Mouse (Mus musculus): ENCODE measurements around the gene Irf3. TPM values are rescaled to one million over a fixed set of nuclear protein-coding genes. Genes with fewer than 3 reads are reported as not detected.

Irf3 gene
- total RNA-seq, 2 experiments from 2014 or later: 31.4 to 42.7 TPM

DNA sequence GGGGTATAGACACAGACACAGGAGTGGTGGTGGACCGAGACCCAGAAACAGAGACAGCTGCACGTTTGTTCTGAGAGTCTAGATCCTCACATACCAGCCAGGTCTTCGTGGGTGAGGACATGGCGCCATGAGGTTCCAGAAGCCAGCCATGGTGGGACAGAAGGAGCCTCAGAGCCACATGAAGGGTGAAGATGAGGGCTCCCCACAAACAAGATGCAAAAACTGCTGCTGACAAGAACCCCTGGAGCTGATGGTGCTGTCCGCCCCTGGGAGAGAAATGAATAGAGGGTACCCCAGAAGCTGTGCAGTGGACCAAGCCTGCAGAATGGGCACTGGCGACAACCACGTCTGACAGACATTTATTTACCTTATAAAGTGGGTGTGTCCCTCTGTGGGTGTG, 26.3 kb upstream of the Irf3 start:
- intact Hi-C loops (cut with DNase I): no loop called here
- no peak for DNase-seq (ENCODE audit: low spot score in 2 of 2)

DNA sequence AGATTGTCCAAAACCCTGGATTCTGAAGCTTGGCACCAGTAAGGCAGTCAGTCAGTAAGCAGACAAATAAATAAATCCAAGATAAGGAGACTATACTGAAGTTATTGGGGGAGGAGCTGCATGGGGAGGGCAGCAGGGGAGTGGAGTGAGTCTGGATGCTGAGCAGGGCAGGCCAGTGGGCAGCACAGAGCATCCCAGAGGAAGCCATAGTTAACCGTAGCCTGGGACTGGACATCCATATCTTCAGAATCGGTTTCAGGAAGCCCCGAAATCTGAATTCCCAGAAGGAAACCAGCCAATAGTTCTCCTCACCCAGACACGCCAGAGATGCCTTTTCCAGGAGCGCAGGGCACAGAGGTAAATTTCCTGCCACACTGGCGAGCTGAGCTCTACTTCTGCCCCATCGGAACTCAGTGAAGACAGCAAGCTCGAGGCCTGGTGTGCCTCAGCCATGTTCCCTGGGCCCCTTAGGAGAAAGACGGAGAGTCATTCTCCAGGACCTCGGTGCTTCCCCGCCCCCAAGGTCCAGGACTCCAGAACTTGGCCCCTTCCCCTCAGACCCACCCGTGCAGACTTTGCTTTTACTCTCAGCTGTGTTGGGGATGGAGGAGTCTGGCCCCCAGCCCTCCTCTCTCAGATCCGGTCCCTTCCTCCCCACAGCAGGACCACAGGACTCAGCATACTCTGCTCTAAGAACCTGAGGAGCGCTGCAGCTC, 23.9 kb upstream of the Irf3 start:
- DNase-seq (ENCODE audit: low spot score in 2 of 2): no peak
- intact Hi-C loops (cut with DNase I): no loop called here

DNA sequence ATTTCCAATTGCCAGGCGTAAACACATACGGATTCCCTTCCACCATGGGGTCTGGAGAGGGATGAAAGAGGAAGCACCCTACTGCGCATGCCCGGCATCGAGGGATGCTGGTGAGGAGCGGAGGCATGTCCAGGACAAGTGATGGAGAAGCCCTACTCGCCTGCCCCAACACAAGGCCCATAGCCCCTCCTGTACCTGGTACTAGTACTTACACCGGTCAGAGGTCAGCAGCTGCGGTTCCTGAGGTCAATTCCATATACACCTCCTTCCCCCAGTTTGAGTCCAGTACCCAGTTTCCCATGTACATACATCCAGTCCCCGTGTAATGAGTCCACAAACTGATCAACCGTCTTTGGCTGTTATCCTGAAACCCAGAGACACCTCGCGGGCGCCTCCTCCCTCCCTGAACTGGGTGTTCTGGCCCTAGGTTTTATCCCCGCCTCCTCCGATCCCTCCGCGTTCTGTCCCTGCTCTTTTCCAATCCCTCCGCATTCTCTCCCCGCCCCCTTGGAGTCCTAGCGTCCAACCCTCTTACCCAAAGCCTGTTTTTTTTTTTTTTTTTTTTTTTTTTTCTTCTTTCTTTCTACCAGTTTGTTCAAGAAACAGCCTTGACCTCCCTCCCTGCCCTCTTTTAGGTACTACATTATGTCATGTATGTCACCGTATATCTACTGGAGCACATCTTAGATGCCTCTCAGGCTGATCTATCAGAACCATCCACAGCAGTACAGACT, 22.9 kb upstream of the Irf3 start, which contains the start of gene Cpt1c:
Cpt1c (minus strand) TSS at position 469 of the 734 bp plus-strand sequence.
- DNase-seq (ENCODE audit: low spot score in 2 of 2): peak; percentile 84 to 94
- intact Hi-C loops (cut with DNase I): no loop called here

DNA sequence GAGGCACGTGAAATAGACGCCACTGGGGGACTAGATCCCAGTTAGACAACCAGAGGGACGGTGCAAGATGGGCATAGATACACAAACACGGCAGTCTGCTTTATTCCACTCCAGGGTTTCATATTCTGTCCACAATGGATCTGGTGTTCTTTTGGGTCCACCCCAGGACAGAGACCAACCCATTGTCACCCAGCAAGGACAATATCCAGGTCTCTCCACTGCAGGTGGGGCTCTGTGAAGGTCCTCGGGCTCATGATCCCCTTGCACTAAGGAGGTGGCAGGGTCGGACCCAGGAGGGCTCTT, 22.4 kb upstream of the Irf3 start:
- intact Hi-C loops (cut with DNase I): no loop called here

DNA sequence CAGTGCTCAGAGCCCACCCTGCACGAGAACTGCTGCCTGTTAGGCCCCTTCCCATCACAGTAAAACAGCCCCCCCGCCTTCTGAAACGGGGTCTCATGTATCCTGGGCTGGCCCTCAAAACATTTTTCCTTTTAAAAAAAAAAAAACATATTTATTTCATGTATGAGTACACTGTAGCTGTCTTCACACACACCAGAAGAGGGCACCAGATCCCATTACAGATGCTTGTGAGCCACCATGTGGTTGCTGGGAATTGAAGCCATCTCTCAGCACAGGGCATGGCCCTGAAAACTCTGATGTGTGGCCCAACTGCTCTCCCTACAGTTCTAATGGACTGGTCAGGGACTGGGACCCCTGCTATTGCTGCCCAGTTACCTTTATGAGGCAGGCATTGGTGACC, 19.1 kb upstream of the Irf3 start:
- intact Hi-C loops (cut with DNase I): no loop called here

More for the DNA sequence above, 22.4 kb upstream of the Irf3 start:
- peak in 1 of 2 experiments; percentile 30 for DNase-seq (ENCODE audit: low spot score in 2 of 2)

DNA sequence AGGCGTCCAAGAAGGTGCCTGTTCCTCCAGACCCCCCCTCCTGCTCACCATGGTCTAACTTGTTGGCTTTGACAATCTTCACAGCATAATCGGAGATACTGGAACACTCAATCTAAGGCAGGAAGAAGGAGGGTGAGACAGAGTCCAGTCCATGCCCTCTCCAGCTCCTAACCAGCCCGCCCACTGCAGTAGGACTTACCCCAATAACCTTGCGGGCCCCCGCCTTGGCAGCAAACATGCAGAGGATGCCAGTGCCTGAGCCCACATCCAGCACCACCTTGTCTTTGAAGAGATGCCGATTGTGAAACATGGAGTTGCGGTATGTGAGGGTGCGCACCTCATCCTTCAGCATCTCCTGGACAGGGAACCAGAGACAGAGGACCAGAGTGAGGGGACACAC, 15.9 kb upstream of the Irf3 start:
- intact Hi-C loops (cut with DNase I): no loop called here
- no peak for DNase-seq (ENCODE audit: low spot score in 2 of 2)

More for the DNA sequence above, 19.1 kb upstream of the Irf3 start:
- no peak for DNase-seq (ENCODE audit: low spot score in 2 of 2)

DNA sequence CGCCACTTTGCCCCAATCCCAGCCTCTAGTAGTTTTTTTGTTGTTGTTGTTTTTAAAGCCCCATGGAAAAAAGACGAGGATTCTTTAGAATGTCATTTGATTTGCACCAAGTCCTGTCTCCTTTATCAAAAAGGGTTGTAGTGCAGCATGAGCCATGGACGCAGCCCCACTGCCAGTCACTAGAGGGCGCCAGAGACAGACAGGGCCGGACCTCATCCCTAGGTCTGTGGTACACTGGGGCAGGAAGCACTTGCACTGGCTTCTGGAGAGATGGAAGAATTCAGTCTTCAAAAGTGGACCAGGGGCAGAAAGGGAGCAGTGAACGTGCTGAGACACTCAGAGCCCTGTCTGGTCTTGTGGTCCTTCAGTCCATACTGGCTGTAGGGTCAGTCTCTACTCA, 14.4 kb upstream of the Irf3 start:
- DNase-seq (ENCODE audit: low spot score in 2 of 2): peak; percentile 78 to 89
- intact Hi-C loops (cut with DNase I): no loop called here

DNA sequence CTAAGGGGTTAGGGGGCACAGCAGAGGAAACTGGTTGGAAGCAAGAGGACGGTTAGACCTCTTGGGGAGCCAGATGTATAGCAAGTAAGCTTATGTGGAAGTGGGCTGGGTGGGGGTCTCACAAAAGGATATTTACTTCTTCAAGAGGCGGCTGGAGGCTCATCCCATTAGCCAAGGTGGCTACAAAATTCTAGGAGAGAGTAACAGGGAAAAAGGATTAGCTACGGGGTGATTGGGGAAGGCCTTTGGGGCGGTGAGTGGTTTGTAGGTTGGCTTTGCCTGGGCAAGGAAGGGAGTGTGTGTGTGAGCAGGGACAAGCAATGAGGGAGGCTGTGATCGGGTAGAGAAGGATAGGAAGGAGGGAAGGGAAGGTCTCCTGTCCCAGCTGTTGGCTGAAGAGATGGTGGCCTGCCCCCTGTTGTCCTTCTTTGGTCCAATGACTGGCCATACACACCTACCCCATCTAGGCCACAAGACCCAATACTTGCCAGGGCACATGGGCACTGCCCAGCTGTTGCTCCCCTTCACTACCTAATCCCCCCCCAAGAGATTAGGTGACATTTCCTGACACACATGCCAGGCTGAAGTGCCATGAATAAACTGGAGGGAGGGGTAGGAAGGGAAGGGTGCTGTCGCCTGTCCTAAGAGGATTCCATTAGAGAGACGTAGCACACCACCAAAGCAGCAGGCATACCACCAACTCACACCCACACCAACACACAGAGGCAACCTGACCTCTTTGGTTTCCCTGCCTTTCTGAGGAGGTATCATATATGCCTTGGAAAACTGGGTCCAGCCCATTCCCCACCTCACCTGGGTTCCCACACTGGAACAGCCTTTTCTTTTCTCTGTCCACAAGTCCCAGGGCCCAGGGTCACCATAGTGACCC, 13.3 kb upstream of the Irf3 start:
- intact Hi-C loops (cut with DNase I): no loop called here
- DNase-seq (ENCODE audit: low spot score in 2 of 2): no peak

DNA sequence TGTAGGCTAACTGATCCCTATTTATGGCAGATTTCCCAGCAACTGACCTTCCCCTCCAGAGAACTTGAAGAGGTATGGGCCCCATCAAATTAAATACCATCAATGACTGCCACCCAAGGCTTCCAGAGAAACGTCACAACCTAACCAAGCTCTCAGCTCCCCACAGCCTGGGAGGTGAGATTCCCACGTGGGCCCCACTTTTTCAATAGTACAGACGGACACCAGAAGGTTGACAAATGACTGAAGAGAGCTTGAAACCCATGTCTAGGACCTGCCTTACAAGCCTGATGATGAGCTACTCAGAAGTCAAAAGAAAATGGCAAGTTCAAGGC, 12.6 kb upstream of the Irf3 start:
- intact Hi-C loops (cut with DNase I): no loop called here
- no peak for DNase-seq (ENCODE audit: low spot score in 2 of 2)

DNA sequence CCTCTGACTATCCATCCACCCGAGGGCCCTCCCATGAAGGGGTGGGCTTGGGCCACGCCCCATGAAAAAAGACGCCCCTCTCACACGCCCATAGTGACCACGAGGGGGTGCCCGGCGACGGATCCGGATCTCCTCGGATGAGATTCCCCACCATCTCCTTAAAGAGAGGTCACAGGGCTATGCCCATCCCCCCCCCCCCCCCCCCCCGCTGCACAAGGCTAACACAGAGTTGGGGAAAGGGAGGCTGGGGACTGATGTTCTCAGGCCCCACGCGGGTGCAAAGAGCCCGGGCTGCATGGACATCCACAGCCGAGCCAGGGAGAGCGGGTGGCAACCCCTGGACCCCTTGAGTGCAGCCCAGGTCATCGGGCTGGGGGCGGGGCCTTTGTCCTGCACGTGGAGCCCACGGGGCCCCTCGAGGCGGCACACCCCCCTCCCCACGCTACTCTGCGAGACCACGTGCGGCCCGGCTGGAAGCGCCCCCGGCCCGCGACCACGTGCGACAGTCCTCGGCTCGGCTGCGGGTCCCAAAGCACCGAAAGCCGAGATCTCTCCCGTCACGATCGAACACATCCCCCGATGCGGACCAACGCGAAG, 11.8 kb upstream of the Irf3 start:
- DNase-seq (ENCODE audit: low spot score in 2 of 2): peak; percentile 47 to 62

DNA sequence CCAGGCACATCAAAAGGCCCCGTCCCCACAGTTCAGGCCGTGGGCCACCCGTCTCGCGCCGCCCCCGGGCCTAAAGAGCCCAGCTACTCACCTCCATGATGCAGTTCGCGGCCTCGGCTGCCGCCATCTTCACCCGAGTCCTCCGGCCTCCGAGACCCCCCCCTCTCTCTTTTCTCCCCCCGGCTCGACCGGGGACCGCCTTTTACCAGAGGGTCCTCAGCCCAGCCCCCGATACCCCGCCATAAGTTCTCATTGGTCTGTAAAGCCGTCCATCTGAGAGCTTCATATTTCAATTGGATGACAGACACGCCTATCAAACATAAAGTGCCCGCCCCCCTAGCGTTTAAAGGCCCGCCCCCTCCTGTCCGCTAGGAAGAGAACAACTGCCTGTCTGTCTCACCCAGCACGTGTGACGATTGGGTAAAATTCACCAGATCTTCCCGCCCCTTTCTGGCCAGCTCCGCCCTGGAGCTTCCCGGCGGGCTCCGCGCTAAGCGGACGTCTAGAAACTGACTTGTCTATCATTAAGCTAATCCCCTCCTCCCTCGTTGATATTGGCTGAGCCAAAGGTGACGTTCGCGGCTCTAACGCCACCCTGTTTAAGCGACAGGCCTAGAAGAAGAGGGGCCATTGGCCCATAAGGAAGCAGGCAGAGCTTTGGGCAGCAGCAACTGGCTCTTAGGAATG, 11.1 kb upstream of the Irf3 start, which contains the start of gene Prmt1:
Prmt1 (minus strand) TSS at position 377 of the 687 bp plus-strand sequence.
- intact Hi-C loops (cut with DNase I): no loop called here
- DNase-seq (ENCODE audit: low spot score in 2 of 2): peak; percentile 98 to 100

More for the DNA sequence above, 11.8 kb upstream of the Irf3 start:
- intact Hi-C loops (cut with DNase I): no loop called here

DNA sequence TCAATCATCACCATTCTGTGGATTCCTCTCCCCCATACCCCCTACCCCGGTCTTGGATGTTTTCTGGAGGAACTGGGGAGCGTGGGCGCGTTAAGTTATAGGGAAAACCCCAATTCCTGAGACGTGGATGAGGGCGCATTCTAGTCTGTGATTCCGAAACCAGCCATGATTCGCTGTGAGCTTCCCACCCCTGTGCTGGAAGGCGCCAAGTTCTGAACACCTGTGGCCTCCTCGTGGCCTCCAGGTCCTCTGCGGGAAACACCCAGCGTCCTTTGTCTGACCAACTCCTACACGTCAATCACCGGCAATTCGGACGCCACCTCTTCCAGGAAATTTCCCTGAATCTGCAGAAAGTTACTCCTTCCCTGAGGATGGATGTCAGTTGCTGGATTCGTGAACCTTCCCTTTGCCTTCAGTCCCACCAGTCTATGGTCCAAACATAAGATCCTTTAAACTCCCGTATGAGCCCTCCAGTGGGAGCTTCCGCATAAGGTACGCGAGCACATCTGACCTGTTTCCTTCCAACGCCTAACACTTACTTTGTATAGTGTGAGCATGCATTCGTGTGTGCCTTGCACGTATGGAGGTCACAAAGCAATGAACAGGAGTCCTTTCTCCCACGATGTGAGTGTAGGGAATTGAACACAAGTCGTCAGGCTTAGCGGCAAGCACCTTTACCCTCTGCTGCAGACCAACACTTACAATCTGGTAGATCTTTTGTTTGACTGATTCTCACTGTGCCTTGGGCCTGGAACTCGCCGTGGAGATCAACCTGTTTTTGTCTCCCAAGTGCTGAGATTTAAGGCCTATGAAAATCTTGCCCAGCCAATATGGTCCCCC, 10.3 kb upstream of the Irf3 start:
- intact Hi-C loops (cut with DNase I): no loop called here
- DNase-seq (ENCODE audit: low spot score in 2 of 2): peak in 1 of 2 experiments; percentile 23

DNA sequence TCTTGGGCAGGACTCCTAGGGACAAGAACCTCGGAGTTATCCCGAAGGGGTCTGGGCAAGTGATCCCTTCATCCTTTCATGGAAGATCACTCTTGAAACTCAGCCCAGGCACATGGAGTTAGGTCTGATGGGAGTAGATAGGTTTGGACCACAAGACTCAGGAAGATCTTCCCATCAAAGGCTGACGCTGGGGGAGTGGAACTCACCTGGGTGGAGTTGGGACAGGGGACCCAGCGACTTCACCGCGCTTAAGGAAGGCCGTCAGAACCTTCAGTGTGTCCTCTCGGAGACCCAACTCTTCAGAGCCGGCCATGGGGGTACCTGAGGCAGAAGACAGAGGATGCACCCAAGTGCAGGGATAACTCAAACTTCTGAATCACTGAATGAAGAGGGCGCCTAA, 776 bp upstream of the Irf3 start:
- no peak for DNase-seq (ENCODE audit: low spot score in 2 of 2)
- intact Hi-C loops (cut with DNase I): no loop called here

DNA sequence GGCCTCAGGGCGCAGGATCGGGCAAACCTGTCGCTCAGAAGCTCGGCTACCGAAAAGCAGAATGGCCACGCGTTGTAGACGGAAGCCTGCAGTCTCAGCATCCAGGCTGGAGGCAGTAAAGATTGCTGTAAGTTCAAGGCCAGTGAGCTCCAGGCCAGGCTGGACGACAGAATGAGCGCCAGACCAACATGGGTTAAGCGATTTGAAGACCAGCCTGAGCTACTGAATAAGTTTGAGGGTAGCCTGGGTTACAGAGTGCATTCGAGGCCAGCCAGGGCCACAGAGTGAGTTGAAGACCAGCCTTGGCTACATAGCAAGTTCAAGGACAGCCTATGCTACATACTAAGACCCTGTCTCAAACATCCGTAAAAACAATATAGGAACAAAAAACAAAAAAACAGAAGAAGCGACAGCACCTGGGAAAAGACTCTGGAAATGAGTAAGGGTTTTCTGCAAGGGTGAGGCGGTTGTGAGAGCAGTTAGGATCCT, 536 bp downstream of the Irf3 start:
- no peak for DNase-seq (ENCODE audit: low spot score in 2 of 2)
- intact Hi-C loops (cut with DNase I): loop anchor here (2.0 kb wide), 1 partner anchor 17 kb away; no protein-coding TSS in a partner anchor

DNA sequence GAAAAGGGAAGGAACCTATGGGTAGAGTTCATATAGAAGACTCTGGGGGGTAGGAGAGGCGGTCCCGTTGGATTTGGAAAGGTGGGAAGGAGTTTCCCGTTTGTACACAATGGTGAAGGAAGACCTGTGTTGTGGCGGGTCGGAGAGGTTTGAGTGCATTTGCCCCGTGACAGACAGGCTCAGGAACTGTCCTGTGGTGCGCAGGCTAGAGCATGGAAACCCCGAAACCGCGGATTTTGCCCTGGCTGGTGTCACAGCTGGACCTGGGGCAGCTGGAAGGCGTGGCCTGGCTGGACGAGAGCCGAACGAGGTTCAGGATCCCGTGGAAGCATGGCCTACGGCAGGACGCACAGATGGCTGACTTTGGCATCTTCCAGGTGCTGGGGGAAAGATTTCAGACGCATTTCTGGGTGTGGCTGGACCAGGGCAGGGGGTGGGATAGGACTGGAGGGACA, 1.1 kb downstream of the Irf3 start, which contains the start of gene Bcl2l12:
Bcl2l12 (minus strand) TSS at position 212 of the 455 bp plus-strand sequence.
- DNase-seq (ENCODE audit: low spot score in 2 of 2): no peak
- intact Hi-C loops (cut with DNase I): loop anchor here (2.0 kb wide), 1 partner anchor 16 kb away; no protein-coding TSS in a partner anchor

DNA sequence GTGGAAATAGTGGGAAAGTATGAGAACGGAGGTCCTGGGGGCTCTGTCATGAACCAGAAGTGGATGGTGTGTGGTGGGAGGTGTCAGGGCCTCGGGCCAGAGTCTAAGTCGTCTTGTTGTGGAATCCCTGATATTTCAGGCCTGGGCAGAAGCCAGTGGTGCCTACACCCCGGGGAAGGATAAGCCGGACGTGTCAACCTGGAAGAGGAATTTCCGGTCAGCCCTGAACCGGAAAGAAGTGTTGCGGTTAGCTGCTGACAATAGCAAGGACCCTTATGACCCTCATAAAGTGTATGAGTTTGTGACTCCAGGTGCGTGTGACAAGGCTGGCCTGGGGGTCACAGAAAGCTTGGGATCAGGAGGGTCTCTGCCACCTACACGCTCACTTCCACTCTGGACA, 2.3 kb downstream of the Irf3 start:
- intact Hi-C loops (cut with DNase I): loop anchor here (2.0 kb wide), 1 partner anchor 15 kb away; no protein-coding TSS in a partner anchor
- DNase-seq (ENCODE audit: low spot score in 2 of 2): no peak

DNA sequence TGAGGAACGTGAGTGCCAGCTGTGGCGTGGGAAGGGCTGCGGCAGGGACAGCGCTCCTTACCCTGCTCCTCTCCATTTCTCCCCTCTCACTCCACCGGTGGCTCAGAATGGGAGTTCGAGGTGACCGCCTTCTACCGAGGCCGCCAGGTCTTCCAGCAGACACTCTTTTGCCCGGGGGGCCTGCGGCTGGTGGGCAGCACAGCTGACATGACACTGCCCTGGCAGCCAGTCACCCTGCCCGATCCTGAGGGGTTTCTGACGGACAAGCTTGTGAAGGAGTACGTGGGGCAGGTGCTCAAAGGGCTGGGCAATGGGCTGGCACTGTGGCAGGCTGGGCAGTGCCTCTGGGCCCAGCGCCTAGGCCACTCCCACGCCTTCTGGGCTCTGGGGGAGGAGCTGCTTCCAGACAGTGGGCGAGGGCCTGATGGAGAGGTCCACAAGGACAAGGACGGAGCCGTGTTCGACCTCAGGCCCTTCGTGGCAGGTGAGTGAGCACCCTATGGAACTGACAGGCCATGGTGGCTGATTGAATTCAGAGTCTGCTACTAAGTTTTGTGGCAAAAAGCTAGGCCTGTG, 3.2 kb downstream of the Irf3 start:
- no peak for DNase-seq (ENCODE audit: low spot score in 2 of 2)
- intact Hi-C loops (cut with DNase I): no loop called here

DNA sequence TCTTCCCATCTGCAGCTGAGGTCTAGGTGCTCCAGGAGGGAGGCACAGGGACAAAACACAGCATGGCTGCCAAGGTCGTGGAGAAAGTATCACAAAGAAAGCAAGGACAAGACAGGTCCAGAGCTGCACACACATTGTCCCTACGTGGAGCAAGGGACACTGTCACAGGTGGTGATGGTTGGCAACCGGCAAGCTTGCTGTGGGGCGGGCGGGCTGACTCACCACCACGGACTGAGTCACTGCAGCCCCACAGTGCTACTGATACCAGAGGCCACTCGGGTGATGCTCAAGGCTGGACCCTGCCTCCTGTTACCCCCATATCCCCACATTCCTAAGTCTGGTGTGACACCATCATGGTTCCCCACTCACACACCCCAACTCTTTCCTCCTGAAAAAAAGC, 5.0 kb downstream of the Irf3 start:
- no peak for DNase-seq (ENCODE audit: low spot score in 2 of 2)
- intact Hi-C loops (cut with DNase I): no loop called here

All from left cerebral cortex, postnatal 25 days (tissue).